Mouse (Mus musculus): ENCODE measurements around the gene Ets1.

- TF ChIP-seq CTCF (IDR thresholded peaks at IDR 0.05; ENCODE audit: low read depth) = no peak
- TF ChIP-seq EP300 (IDR thresholded peaks at IDR 0.05; ENCODE audit: low read depth) = no peak
Observed at GRCm38 (mm10) chr9:32798171-32798570, 162.2 kb downstream of the Ets1 start.
